Mouse (Mus musculus) heart, embryonic 14.5 days (tissue): Measurements from ENCODE around the gene Prps2. TPM values are rescaled to one million over a fixed set of nuclear protein-coding genes. Genes with fewer than 3 reads are reported as not detected.

ENCODE experiments used
- ATAC-seq: fragments of 200-750 bp; cut with Nextera tagmentation; 2 replicates; pipeline ENCODE4 v1.8.0; 2017; ENCODE audit warnings: low read depth, moderate TSS enrichment; ENCODE audit not compliant: insufficient number of reproducible peaks, insufficient read depth, low FRiP score
- H3K27ac ChIP-seq, 2 experiments: fragments of 200-500 bp in 1 of 2; fragments of 300-500 bp in 1 of 2; sonication (generic) in 1 of 2; replicated peaks in 1 of 2; 2 replicates each; pipeline ENCODE4 v1.5.1; 2012 to 2014; ENCODE audit warnings: low read depth in 2 of 2, low read length in 2 of 2, control low read depth in 1 of 2, mild to moderate bottlenecking in 1 of 2, mixed read lengths in 1 of 2; ENCODE audit not compliant: control insufficient read depth in 1 of 2, insufficient read depth in 1 of 2
- H3K27me3 ChIP-seq: fragments of 300-500 bp; sonication (generic); 2 replicates; pipeline ENCODE4 v1.6.1; 2014; ENCODE audit warnings: mild to moderate bottlenecking, low read length, control low read depth; ENCODE audit not compliant: control insufficient read depth, insufficient read depth
- H3K36me3 ChIP-seq: fragments of 300-500 bp; sonication (generic); 2 replicates; pipeline ENCODE4 v1.6.1; 2014; ENCODE audit warnings: mild to moderate bottlenecking, control low read depth, low read length, mixed read lengths; ENCODE audit not compliant: control insufficient read depth, insufficient read depth
- H3K4me1 ChIP-seq, 2 experiments: fragments of 200-500 bp in 1 of 2; fragments of 300-500 bp in 1 of 2; sonication (generic) in 1 of 2; 2 replicates each; pipeline ENCODE4 v1.6.1; 2012 to 2014; ENCODE audit warnings: low read length in 2 of 2, control low read depth in 1 of 2, mixed read lengths in 1 of 2; ENCODE audit not compliant: control insufficient read depth in 2 of 2, insufficient read depth in 2 of 2
- H3K4me2 ChIP-seq: fragments of 300-500 bp; sonication (generic); 2 replicates; pipeline ENCODE4 v1.6.1; 2014; ENCODE audit warnings: mild to moderate bottlenecking, low read length
- H3K4me3 ChIP-seq, 2 experiments: fragments of 200-500 bp in 1 of 2; fragments of 300-500 bp in 1 of 2; sonication (generic) in 1 of 2; 2 replicates each; pipeline ENCODE4 v1.5.1; 2012 to 2014; ENCODE audit warnings: low read length in 2 of 2, mild to moderate bottlenecking in 2 of 2, control low read depth in 1 of 2, low read depth in 1 of 2, moderate library complexity in 1 of 2; ENCODE audit not compliant: control insufficient read depth in 1 of 2, insufficient read depth in 1 of 2
- H3K9ac ChIP-seq: fragments of 300-500 bp; sonication (generic); 2 replicates; pipeline ENCODE4 v1.6.1; 2014; ENCODE audit warnings: mild to moderate bottlenecking, low read length
- H3K9me3 ChIP-seq: fragments of 300-500 bp; sonication (generic); 2 replicates; pipeline ENCODE4 v1.6.1; 2016; ENCODE audit warnings: low read length, control low read depth; ENCODE audit not compliant: control insufficient read depth
- WGBS: fragments of 180-500 bp; shearing (Covaris S2); extraction: QIAGEN DNeasy Blood & Tissue Kit; methylation state at CpG from one replicate; pipeline ENCODE4 v1.1.7; 2014; 5-methylcytosine and 5-hydroxymethylcytosine counted together
- polyA plus RNA-seq: library from polyadenylated mRNA; unstranded; fragments of >200 nt; fragmentation: Nextera tagmentation; extraction: Ambion mirVana; gene quantifications from 2 replicates; pipeline ENCODE4 v1.2.1, GENCODE M21; 2014

Prps2 gene
- polyA plus RNA-seq, 1 experiment from 2014 or later: 48.8 TPM

GRCm38 (mm10) chrX:167340190-167340589, 42.4 kb downstream of the Prps2 start:
- 79% methylated on average over 2 of the region's 2 CpGs for WGBS
- Histone ChIP-seq H3K27me3 (no peaks in the 10 kb centered on the region), H3K9ac (no peak overlapping the region), H3K9me3 (no peaks in the 10 kb centered on the region), H3K36me3 (no peaks in the 10 kb centered on the region), H3K4me1 (no peaks in the 10 kb centered on the region), H3K27ac (no peak overlapping the region), H3K4me3 (no peak overlapping the region), H3K4me2 (no peak overlapping the region)
- no peak for ATAC-seq

- H3K4me1 ChIP-seq: no peaks in the 10 kb centered on the region
- no peak for ATAC-seq
- no peak overlapping the region for H3K4me3 ChIP-seq
- no peak overlapping the region for H3K9ac ChIP-seq
- no peak overlapping the region for H3K4me2 ChIP-seq
- no peaks in the 10 kb centered on the region for H3K27me3 ChIP-seq
- no peaks in the 10 kb centered on the region for H3K9me3 ChIP-seq
- WGBS: 93% methylated on average over 1 of the region's 1 CpGs
- no peaks in the 10 kb centered on the region for H3K36me3 ChIP-seq
- no peak overlapping the region for H3K27ac ChIP-seq
Observed at GRCm38 (mm10) chrX:167337990-167338389, 44.6 kb downstream of the Prps2 start.

GRCm38 (mm10) chrX:167334571-167334970, 48.0 kb downstream of the Prps2 start:
- WGBS: 82% methylated on average over 1 of the region's 1 CpGs
- H3K4me1 ChIP-seq: no peaks in the 10 kb centered on the region
- no peak overlapping the region for H3K27ac ChIP-seq
- no peak overlapping the region for H3K4me2 ChIP-seq
- ATAC-seq: no peak
- no peaks in the 10 kb centered on the region for H3K27me3 ChIP-seq
- H3K36me3 ChIP-seq: no peaks in the 10 kb centered on the region
- no peaks in the 10 kb centered on the region for H3K9me3 ChIP-seq
- H3K9ac ChIP-seq: no peak overlapping the region
- no peak overlapping the region for H3K4me3 ChIP-seq

- H3K9me3 ChIP-seq: no peaks in the 10 kb centered on the region
- no peaks in the 10 kb centered on the region for H3K36me3 ChIP-seq
- H3K4me3 ChIP-seq: no peak overlapping the region
- WGBS: 20% methylated on average over 1 of the region's 1 CpGs
- peak overlapping the region in 1 of 2 experiments; percentile 6; a peak in 2 of 4 replicates for H3K27ac ChIP-seq
- H3K4me2 ChIP-seq: no peak overlapping the region
- no peak overlapping the region for H3K9ac ChIP-seq
- peaks cover 0 to 2% of the 10 kb centered on the region in 2 experiments; a peak in 1 of 4 replicates for H3K4me1 ChIP-seq
- H3K27me3 ChIP-seq: no peaks in the 10 kb centered on the region
- ATAC-seq: peak; percentile 68
Observed at GRCm38 (mm10) chrX:167332607-167333006, 49.9 kb downstream of the Prps2 start.

GRCm38 (mm10) chrX:167330993-167331392, 51.6 kb downstream of the Prps2 start:
- peaks cover 0 to 2% of the 10 kb centered on the region in 2 experiments; a peak in 1 of 4 replicates for H3K4me1 ChIP-seq
- H3K27me3 ChIP-seq: no peaks in the 10 kb centered on the region
- H3K9ac ChIP-seq: no peak overlapping the region
- H3K27ac ChIP-seq: no peak overlapping the region
- 63% methylated on average over 4 of the region's 4 CpGs for whole genome bisulfite sequencing
- ATAC-seq: no peak
- H3K4me3 ChIP-seq: no peak overlapping the region
- no peaks in the 10 kb centered on the region for H3K36me3 ChIP-seq
- H3K4me2 ChIP-seq: no peak overlapping the region
- no peaks in the 10 kb centered on the region for H3K9me3 ChIP-seq

GRCm38 (mm10) chrX:167330399-167330798, 52.1 kb downstream of the Prps2 start, which contains the start of gene Tlr7:
TSS of gene Tlr7 (minus strand) at chrX:167330558.
- Histone ChIP-seq H3K9me3 (no peaks in the 10 kb centered on the region), H3K4me2 (no peak within 1 kb of the TSS), H3K27ac (no peak within 1 kb of the TSS), H3K9ac (no peak within 1 kb of the TSS), H3K27me3 (no peaks in the 10 kb centered on the region), H3K36me3 (no peaks in the 10 kb centered on the region), H3K4me1 (peaks cover 0 to 2% of the 10 kb centered on the region in 2 experiments; a peak in 1 of 4 replicates), H3K4me3 (no peak within 1 kb of the TSS)
- no peak for ATAC-seq
- 65% methylated on average over 6 of the region's 6 CpGs for WGBS

GRCm38 (mm10) chrX:167329620-167330019, 52.9 kb downstream of the Prps2 start:
- Histone ChIP-seq H3K9ac (no peak overlapping the region), H3K4me2 (no peak overlapping the region), H3K36me3 (no peaks in the 10 kb centered on the region), H3K9me3 (no peaks in the 10 kb centered on the region), H3K27ac (no peak overlapping the region), H3K4me3 (no peak overlapping the region), H3K4me1 (peaks cover 0 to 2% of the 10 kb centered on the region in 2 experiments; a peak in 1 of 4 replicates), H3K27me3 (no peaks in the 10 kb centered on the region)
- ATAC-seq: no peak
- 79% methylated on average over 1 of the region's 1 CpGs for WGBS

GRCm38 (mm10) chrX:167329098-167329497, 53.5 kb downstream of the Prps2 start:
- no peaks in the 10 kb centered on the region for H3K36me3 ChIP-seq
- no peak for ATAC-seq
- no peak overlapping the region for H3K4me2 ChIP-seq
- H3K4me1 ChIP-seq: peaks cover 0 to 2% of the 10 kb centered on the region in 2 experiments; a peak in 1 of 4 replicates
- no peaks in the 10 kb centered on the region for H3K27me3 ChIP-seq
- WGBS: 44% methylated on average over 1 of the region's 1 CpGs
- no peak overlapping the region for H3K4me3 ChIP-seq
- no peak overlapping the region for H3K9ac ChIP-seq
- H3K9me3 ChIP-seq: no peaks in the 10 kb centered on the region
- H3K27ac ChIP-seq: no peak overlapping the region
